Mouse (Mus musculus) heart, adult 2 months (tissue): ENCODE data around the gene Cdc42.

Source experiments
- CTCF ChIP-seq: fragments of 200-600 bp; IDR thresholded peaks from 2 replicates; pipeline ENCODE4 v1.8.1; 2022; ENCODE audit warnings: antibody characterized with exemption, mild to moderate bottlenecking, moderate library complexity
- EP300 ChIP-seq: fragments of 200-500 bp; IDR thresholded peaks from 2 replicates; pipeline ENCODE4 v1.6.1; 2011; ENCODE audit warnings: low read depth, low read length, control low read depth; ENCODE audit not compliant: insufficient read depth

GRCm38 (mm10) chr4:137342816-137343215, 14.7 kb downstream of the Cdc42 start:
- TF ChIP-seq EP300 (no peak), CTCF (no peak)
